Mouse (Mus musculus): ENCODE data around the gene Mogs. TPM values are rescaled to one million over a fixed set of nuclear protein-coding genes. Genes with fewer than 3 reads are reported as not detected.

The Mogs gene
- polyA plus RNA-seq, 1 experiment from 2014 or later = 17.6 TPM

DNA sequence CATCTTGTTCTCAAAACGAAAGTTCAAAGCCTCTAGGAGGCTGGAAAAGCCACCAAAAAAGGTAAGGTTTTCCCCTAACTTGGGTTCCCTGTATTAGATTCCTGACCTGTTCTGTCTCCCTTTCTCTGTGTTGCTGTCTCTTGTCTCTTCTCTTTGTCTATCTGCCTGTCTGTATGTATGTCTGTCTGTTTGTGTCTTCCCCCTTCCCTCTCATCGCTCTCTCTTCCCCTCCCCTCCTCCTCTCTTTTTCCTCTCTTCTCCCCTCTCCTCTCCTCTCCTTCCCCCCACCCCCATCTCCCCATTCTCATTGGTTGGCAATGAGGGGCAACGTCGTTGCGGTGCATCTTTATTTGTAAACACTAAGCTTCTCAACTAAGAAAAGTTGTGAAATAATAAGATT lies 10.0 kb downstream of the Mogs start, which contains the start of gene Ino80b:
Ino80b (minus strand) TSS at position 101 of the 400 bp plus-strand sequence.
- H3K27me3 ChIP-seq = no peaks in the 10 kb centered on the region
- peak within 1 kb of the TSS; percentile 68 for H3K27ac ChIP-seq
- H3K9ac ChIP-seq = peak within 1 kb of the TSS; percentile 77
- no peaks in the 10 kb centered on the region for H3K9me3 ChIP-seq (replicated peaks)
- H3K4me3 ChIP-seq = peak within 1 kb of the TSS; percentile 72
- H3K4me2 ChIP-seq = peak within 1 kb of the TSS; percentile 93
- no peak for ATAC-seq (replicated peaks; ENCODE audit: insufficient number of reproducible peaks, insufficient read depth, low FRiP score, low read depth)
- H3K36me3 ChIP-seq = peaks cover 4% of the 10 kb centered on the region; the same call in 1 of the 2 replicates
- 25% methylated on average over 5 of the region's 5 CpGs for WGBS
- peaks cover 31% of the 10 kb centered on the region for H3K4me1 ChIP-seq (replicated peaks)

DNA sequence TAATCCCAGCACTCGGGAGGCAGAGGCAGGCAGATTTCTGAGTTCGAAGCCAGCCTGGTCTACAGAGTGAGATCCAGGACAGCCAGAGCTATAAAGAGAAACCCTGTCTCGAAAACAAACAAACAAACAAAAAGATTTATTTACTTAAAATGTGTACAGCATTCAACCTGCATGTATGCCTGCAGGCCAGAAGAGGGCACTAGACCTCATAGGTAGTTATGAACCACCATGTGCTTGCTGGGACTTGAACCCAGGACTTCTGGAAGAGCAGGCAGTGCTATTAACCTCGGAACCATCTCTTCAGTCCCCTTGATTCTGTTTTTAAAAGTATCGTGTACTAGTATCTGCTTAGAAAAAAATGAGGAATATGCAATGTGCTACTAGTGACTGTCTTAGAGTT lies 12.1 kb downstream of the Mogs start:
- no peaks in the 10 kb centered on the region for H3K9me3 ChIP-seq (replicated peaks)
- no peak for ATAC-seq (replicated peaks; ENCODE audit: insufficient number of reproducible peaks, insufficient read depth, low FRiP score, low read depth)
- H3K36me3 ChIP-seq = peaks cover 4% of the 10 kb centered on the region; the same call in 1 of the 2 replicates
- H3K27ac ChIP-seq = no peak overlapping the region
- no peaks in the 10 kb centered on the region for H3K27me3 ChIP-seq
- WGBS = 91% methylated on average over 5 of the region's 5 CpGs
- H3K4me3 ChIP-seq = no peak overlapping the region
- H3K4me1 ChIP-seq (replicated peaks) = peaks cover 22% of the 10 kb centered on the region
- H3K4me2 ChIP-seq = no peak overlapping the region
- H3K9ac ChIP-seq = no peak overlapping the region

DNA sequence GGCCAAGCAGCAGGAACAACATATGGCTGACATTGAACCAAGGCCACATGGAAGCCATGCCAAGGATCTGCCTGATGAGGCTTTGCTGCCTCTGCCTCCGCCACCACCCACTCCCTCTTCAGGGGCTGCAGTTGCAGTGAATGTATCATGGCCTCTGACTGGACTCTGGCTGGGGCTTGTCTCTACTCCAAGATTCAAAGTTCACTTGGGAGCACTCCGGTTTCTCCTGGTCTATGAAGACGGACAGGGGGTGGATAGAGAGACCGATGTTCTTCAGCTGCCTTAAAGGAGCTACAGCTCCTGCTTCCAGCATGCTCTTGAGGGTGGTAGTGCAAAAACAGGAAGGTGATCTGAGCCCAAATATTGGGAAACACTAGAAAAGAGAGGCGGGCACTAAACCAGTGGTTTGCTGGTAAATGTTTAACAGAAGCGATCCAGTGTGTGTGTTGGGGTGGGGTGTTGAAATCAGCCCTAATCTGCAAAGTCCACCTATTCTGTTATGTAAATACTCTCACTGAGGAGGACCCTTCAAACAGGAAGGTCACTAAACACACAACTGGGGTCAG lies 16.3 kb downstream of the Mogs start:
- no peak overlapping the region for H3K4me3 ChIP-seq
- no peak overlapping the region for H3K27ac ChIP-seq
- H3K4me1 ChIP-seq (replicated peaks) = peaks cover 13% of the 10 kb centered on the region
- no peaks in the 10 kb centered on the region for H3K9me3 ChIP-seq (replicated peaks)
- no peak overlapping the region for H3K4me2 ChIP-seq
- no peak for ATAC-seq (replicated peaks; ENCODE audit: insufficient number of reproducible peaks, insufficient read depth, low FRiP score, low read depth)
- WGBS = 68% methylated on average over 6 of the region's 6 CpGs
- no peaks in the 10 kb centered on the region for H3K27me3 ChIP-seq
- H3K9ac ChIP-seq = no peak overlapping the region
- H3K36me3 ChIP-seq = no peaks in the 10 kb centered on the region

DNA sequence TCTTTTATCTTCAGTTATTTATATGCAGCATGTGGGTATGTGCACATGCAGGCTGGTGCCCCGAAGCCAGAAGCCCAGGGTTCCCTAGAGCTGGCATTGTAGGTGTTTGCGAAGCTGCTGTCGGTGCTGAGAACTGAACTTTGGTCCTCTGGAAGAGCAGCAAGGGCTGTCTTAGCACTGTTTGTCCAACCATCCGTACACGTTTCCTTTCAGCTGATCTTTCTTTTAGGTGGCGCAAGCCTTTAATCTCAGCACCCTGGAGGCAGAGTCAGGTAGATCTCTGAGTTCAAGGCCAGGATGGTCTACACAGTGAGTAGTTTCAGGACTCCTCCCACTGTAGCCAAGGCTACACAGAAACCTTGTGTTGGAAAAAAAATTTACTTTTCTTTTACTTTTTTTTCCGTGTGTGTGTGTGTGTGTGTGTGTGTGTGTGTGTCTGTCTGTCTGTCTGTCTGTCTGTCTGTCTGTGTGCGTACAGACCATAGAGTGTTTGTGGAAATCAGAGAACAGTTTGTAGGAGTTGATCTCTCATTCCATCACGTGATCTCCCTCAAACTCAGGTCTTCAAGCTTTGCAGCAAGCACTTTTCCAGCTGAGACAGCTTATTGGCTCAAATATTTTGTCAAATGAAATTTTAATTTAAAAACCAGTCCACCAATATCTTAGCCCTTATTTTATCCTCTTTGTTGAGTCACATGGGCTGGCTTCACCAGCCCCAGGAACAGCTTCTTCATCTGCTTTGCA lies 17.1 kb downstream of the Mogs start:
- H3K4me3 ChIP-seq = no peak overlapping the region
- H3K27ac ChIP-seq = no peak overlapping the region
- ATAC-seq (replicated peaks; ENCODE audit: insufficient number of reproducible peaks, insufficient read depth, low FRiP score, low read depth) = no peak
- H3K4me2 ChIP-seq = no peak overlapping the region
- no peaks in the 10 kb centered on the region for H3K36me3 ChIP-seq
- H3K27me3 ChIP-seq = no peaks in the 10 kb centered on the region
- H3K9ac ChIP-seq = no peak overlapping the region
- no peaks in the 10 kb centered on the region for H3K9me3 ChIP-seq (replicated peaks)
- WGBS = 79% methylated on average over 9 of the region's 9 CpGs
- peaks cover 17% of the 10 kb centered on the region for H3K4me1 ChIP-seq (replicated peaks)

DNA sequence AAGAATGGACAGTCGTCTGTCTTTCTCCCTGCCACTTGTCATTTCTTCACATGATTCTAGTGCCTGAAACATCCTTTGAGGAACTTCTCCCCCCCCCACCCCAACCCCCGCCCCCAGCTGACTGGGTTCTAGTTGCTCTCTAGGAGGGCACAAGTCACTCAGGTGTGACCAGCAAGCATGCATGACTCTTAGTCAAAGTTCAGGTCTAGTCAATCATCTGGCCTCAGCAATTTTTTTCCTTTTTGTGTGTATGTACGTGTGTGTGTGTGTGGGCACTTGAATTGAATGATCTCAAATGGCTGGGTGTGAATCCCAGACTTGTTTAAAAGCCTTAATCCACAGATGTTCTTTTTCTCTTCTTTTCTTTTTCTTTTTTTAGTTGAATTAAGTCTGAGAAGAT lies 18.9 kb downstream of the Mogs start:
- H3K27me3 ChIP-seq = no peaks in the 10 kb centered on the region
- H3K4me2 ChIP-seq = no peak overlapping the region
- H3K9ac ChIP-seq = no peak overlapping the region
- H3K36me3 ChIP-seq = no peaks in the 10 kb centered on the region
- peaks cover 33% of the 10 kb centered on the region for H3K4me1 ChIP-seq (replicated peaks)
- H3K27ac ChIP-seq = no peak overlapping the region
- no peaks in the 10 kb centered on the region for H3K9me3 ChIP-seq (replicated peaks)
- H3K4me3 ChIP-seq = no peak overlapping the region
- no peak for ATAC-seq (replicated peaks; ENCODE audit: insufficient number of reproducible peaks, insufficient read depth, low FRiP score, low read depth)
- 64% methylated on average over 3 of the region's 3 CpGs for WGBS

DNA sequence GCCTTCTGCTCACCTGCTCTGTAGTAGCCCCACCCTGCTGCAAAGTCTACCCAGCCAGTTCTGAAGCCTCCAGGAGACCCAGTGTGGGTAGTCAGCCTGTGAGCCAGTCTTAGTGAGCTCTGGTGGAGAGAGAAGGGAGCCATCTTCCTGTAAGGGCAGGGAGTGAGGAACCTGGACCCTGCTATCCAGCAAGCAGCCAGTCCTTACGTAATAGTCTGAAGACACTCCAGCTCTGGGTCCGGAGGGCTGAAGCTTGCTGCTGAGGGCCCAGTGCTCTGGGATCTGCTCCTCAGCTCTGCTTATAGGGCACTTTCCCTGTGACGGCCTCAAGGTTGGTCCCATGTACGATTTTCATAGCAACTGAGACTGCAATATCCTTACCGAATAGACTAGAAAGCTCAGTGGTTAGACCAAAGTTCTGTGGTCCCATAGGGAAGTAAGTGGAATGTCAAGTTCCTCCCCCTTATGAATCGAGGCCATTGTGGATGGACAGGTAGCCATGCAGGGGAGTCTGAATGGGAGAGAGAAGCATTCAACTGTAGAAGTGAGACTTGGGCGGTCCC lies 19.7 kb downstream of the Mogs start, which contains the start of gene Rtkn:
Rtkn (plus strand) TSS at position 513 of the 563 bp plus-strand sequence.
- Histone ChIP-seq H3K9me3 (replicated peaks) (no peaks in the 10 kb centered on the region), H3K4me2 (peak within 1 kb of the TSS; percentile 88), H3K4me3 (peak within 1 kb of the TSS; percentile 68), H3K27ac (peak within 1 kb of the TSS; percentile 100), H3K27me3 (no peaks in the 10 kb centered on the region), H3K9ac (peak within 1 kb of the TSS; percentile 83), H3K4me1 (replicated peaks) (peaks cover 34% of the 10 kb centered on the region), H3K36me3 (no peaks in the 10 kb centered on the region)
- 61% methylated on average over 7 of the region's 7 CpGs for WGBS
- no peak for ATAC-seq (replicated peaks; ENCODE audit: insufficient number of reproducible peaks, insufficient read depth, low FRiP score, low read depth)

DNA sequence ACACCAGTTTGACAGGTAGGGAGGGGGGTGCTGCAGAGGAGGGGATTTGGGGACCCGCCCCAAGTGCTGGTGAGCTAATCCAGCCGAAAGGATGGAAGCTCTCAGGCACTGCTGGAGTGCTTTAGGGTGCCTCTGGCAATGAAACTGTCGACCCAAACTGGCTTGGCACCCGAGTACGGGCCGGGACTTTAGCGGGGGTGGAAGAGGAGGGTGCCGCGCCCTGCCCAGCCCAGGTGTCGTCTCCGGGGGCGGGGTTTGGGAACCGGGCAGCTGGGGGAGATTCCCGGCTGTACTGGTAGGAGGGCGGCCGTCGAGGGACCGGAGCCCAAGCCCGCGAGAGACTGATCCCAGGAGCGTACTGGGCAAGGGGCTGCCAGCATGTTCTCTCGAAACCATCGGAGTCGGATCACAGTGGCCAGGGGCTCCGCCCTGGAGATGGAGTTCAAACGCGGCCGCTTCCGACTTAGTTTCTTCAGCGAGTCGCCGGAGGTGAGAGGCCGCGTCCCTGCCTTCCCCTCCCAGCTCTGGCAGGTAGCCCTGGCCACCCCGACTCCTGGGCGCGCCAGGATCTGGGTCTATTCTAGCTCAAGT lies 20.4 kb downstream of the Mogs start:
- no peaks in the 10 kb centered on the region for H3K9me3 ChIP-seq (replicated peaks)
- H3K4me1 ChIP-seq (replicated peaks) = peaks cover 34% of the 10 kb centered on the region
- peak overlapping the region; percentile 83 for H3K9ac ChIP-seq
- H3K4me3 ChIP-seq = peak overlapping the region; percentile 68
- peak overlapping the region; percentile 88 for H3K4me2 ChIP-seq
- H3K27me3 ChIP-seq = no peaks in the 10 kb centered on the region
- WGBS = 9% methylated on average over 37 of the region's 37 CpGs
- peak overlapping the region; percentile 100 for H3K27ac ChIP-seq
- no peak for ATAC-seq (replicated peaks; ENCODE audit: insufficient number of reproducible peaks, insufficient read depth, low FRiP score, low read depth)
- H3K36me3 ChIP-seq = no peaks in the 10 kb centered on the region

DNA sequence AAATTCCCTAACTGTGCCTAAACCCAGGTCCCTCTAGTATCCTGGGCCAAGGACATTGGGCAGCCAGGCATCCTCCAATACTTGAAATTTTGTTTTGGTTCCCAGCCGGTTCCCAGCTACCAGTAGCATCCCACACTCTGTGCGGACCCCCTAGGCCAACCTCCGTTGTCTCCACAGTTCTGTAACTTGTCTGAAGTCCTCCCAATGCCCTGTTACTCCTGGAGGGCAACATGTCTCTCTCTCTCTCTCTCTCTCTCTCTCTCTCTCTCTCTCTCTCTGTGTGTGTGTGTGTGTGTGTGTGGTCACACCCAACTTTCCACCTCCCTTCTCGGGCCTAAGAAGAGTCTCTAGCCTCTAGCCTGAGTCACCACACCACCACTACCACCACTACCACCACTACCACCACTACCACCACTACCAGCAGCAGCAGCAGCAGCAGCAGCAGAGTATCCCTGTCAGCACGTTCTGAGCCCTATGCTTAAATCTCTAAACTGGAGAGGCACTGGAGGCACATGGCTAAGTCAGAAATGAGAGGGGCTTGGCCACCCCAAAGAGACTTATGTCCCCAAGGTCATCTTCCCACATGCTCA lies 21.1 kb downstream of the Mogs start:
- H3K27me3 ChIP-seq = no peaks in the 10 kb centered on the region
- 26% methylated on average over 5 of the region's 5 CpGs for WGBS
- H3K36me3 ChIP-seq = no peaks in the 10 kb centered on the region
- H3K4me3 ChIP-seq = peak overlapping the region; percentile 68
- peaks cover 36% of the 10 kb centered on the region for H3K4me1 ChIP-seq (replicated peaks)
- H3K9me3 ChIP-seq (replicated peaks) = no peaks in the 10 kb centered on the region
- peak overlapping the region; percentile 88 for H3K4me2 ChIP-seq
- ATAC-seq (replicated peaks; ENCODE audit: insufficient number of reproducible peaks, insufficient read depth, low FRiP score, low read depth) = no peak
- H3K27ac ChIP-seq = peak overlapping the region; percentile 100
- H3K9ac ChIP-seq = peak overlapping the region; percentile 83

DNA sequence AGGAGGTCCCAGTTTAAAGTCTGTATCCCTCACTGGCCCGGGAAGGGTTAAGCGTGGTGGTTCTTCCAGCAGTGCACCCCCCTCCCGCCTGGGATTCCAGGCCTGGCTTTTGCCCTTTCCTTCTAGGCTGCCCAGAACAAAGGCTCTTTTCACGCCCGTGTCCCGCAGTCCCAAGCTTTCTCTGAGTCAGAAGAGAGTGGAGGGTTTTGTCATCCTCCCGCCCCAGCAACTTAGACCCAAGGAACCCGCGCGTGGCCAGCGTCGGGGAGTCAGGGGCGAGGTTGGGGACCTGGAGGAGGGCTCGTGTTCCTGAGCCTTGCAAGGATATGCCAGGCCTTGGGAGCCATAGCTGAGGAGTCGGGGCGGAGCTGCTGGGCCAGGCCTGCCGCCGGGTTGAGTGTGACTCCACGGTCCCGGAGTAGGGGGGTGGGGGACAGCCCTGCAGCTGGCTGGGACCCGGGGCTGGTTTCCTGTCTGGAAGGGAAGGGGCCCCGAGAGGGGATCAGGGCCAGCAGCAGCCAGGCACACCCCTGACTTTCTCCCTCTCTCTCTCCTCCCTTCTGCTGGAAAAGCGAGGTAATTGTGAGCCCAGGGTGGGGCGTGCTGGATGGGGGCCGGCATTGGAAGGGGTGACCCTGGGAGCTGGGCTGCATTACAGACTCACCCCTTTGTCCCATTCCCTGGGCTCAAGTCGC lies 21.7 kb downstream of the Mogs start:
- Histone ChIP-seq H3K27ac (peak overlapping the region; percentile 100), H3K36me3 (no peaks in the 10 kb centered on the region), H3K9me3 (replicated peaks) (no peaks in the 10 kb centered on the region), H3K27me3 (no peaks in the 10 kb centered on the region), H3K4me1 (replicated peaks) (peaks cover 42% of the 10 kb centered on the region), H3K4me2 (peak overlapping the region; percentile 88), H3K9ac (peak overlapping the region; percentile 83), H3K4me3 (peak overlapping the region; percentile 68)
- peak; percentile 81 for ATAC-seq (replicated peaks; ENCODE audit: insufficient number of reproducible peaks, insufficient read depth, low FRiP score, low read depth)
- WGBS = under 1% methylated on average over 26 of the region's 26 CpGs

DNA sequence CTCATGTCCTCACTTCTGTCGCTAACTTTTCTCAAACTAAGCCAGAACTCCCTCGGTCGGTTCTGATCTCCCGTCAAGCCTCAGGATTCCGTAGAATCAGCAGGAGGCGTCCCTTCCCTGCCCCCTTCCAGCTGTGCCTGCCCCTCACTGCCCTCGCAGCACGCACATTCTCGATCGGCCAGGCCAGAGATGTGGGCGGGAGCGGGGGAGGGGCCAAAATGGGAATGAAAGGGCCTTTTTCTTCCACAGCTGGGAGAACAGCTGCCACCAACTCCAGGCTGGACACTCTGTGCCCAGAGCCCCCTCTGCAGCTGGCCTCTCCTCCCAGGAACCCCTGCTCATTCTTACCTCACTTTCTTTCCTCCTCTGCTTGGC lies 22.3 kb downstream of the Mogs start:
- peaks cover 47% of the 10 kb centered on the region for H3K4me1 ChIP-seq (replicated peaks)
- under 1% methylated on average over 12 of the region's 12 CpGs for WGBS
- H3K27ac ChIP-seq = peak overlapping the region; percentile 100
- peak overlapping the region; percentile 88 for H3K4me2 ChIP-seq
- H3K36me3 ChIP-seq = no peaks in the 10 kb centered on the region
- H3K9me3 ChIP-seq (replicated peaks) = no peaks in the 10 kb centered on the region
- ATAC-seq (replicated peaks; ENCODE audit: insufficient number of reproducible peaks, insufficient read depth, low FRiP score, low read depth) = peak; percentile 82
- H3K27me3 ChIP-seq = no peaks in the 10 kb centered on the region
- peak overlapping the region; percentile 83 for H3K9ac ChIP-seq
- peak overlapping the region; percentile 68 for H3K4me3 ChIP-seq

All from heart, embryonic 15.5 days (tissue).